Mouse (Mus musculus): ENCODE measurements around the gene Hist1h4a.

The Hist1h4a gene

GRCm38 (mm10) chr13:23760972-23761864 is at the start of gene Hist1h4a:
TSS of gene Hist1h4a (minus strand) at chr13:23761230.
- in situ Hi-C loops (cut with MboI; ENCODE audit: unreplicated experiment in 2 of 2), result loop anchor here in 1 of 2 experiments (25.0 kb wide), 2 partner anchors 1724 to 1974 kb away; partner anchors contain the start of genes Hist1h1b, Hist1h2ag, Hist1h2ah and Hist1h2an

DNA sequence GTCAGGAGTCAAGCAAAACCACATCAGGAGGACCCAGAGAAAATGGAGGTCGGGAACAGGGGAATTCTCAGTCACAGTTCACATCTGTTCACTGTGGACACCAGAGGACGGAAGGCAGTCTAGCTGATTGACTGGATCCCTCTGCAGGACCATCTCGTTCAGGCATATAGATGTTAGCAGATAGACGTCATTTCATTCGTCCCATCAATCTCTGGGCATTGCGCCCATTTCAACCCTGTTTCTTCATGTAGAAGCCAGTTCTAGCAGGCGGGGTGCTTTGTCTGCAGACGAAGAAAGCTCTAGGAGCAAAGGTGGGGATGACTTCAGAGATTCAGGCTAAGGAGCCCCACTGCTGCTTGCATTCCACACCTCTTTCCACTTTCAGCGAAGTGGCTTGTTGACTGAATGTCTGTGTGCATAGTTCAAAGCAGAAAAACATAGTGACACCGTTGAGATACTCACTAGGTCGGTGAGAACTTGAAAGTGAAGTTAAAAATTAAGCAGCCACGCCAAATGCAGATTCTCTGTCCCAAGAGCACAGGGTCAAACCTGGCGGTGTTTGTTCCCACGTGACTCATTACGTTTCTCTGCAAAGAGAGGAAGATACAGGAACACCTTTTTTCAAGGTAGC is 45.5 kb upstream of the Hist1h4a start, which contains the start of gene Slc17a2:
Slc17a2 (plus strand) TSS at position 572 of the 631 bp plus-strand sequence.
- in situ Hi-C loops (cut with MboI; ENCODE audit: unreplicated experiment in 2 of 2), result no loop called here

DNA sequence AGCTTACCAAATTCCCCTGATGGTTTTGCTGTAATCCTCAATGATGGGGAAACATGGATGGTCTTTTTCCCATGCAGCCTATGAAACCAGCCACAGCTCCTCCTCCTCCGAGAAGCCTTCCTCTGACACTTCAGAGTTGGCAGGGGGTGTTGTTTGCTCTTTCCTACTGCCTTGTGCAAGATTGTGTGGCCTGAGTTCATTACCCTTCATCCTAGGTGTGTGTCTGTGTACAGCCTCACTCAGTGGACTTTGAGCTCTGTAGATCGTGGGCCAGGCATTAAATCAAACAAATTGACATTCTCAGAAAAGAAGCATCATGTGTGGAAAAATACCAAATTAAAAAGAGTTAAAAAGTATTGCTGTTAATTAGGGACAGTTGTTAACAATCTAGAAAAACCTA is 43.5 kb upstream of the Hist1h4a start:
- in situ Hi-C loops (cut with MboI; ENCODE audit: unreplicated experiment in 2 of 2), result no loop called here

DNA sequence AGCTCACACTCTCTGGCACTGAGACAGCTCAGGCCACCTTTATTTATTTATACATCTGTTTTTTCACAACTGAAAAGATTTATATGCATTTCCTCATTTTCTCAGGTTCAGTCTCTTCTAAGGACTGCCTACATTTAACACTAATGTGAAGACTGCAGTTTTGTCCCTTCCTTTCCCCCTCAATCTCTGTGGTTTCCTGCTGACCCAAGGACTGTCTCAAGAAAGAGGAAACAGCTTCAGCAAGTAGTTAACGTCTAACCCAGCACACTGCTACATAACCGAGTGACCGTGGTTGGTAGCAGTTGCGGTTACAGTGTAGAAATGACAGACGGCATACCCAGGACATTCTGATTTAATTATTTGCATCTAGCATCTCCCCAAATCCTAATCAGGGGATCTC is 38.4 kb upstream of the Hist1h4a start:
- in situ Hi-C loops (cut with MboI; ENCODE audit: unreplicated experiment in 2 of 2), result loop anchor here (10.0 to 25.0 kb wide), 5 partner anchors 495 to 1113 kb away; no protein-coding TSS in a partner anchor

DNA sequence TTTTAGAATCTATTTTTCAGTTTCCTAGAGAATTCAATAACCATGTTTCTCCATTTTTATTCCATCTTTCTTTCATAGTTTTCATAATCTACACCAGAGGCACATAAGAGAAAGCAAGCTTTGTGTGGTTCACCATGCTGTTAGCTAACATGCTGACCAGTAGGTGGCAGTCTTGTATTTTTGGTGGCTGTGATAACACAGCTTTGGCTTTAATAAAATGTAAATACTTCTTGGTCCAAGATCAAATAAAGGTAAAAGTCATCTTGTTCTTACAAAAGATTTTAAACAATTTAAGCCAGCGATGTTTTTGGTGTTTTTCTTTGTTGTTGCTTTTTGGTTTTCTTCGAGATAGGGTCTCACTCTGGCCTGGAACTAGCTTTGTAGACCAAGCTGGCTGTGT is 31.5 kb upstream of the Hist1h4a start:
- in situ Hi-C loops (cut with MboI; ENCODE audit: unreplicated experiment in 2 of 2), result loop anchor here (5.0 to 25.0 kb wide), 6 partner anchors 502 to 1120 kb away; no protein-coding TSS in a partner anchor

DNA sequence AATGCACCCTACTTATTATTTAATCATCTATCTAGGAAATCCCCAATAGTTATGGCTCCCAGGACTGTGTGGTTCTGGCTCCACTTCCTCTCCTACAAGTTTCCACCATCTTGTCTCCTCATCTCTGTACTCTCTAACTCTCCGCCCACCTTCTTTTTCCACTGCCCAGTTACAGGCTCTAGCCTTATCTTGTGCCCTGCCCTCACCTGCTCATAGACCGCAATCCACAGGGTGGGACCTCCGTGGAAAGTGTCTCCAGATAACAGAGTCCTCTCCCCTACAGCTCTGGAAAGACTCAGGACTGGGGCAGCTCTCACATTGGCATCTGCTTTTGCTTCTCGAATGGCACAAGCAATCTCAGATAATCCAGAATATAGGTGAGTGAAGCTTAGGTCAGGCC is 18.0 kb upstream of the Hist1h4a start:
- in situ Hi-C loops (cut with MboI; ENCODE audit: unreplicated experiment in 2 of 2), result loop anchor here (25.0 kb wide), 4 partner anchors 683 to 1133 kb away; no protein-coding TSS in a partner anchor

DNA sequence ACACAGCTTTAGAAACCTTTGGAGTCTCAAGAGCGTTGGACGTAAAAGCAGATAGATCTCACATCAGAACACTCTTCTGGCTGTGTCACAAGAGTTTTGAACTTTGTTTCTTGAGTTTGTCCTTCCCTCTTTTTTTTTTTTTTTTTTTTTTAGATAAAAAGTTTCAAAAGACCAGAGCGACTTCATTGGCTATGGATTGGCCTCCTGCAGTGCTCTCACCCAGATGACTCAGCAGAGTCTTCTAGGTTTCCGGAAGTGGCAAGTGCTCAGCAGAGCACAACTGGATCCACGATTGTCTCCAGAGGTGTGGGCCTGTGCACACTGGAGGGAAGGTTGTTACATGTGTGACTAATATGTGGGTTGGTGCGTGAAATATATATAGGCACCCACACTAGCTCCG is 17.3 kb upstream of the Hist1h4a start:
- in situ Hi-C loops (cut with MboI; ENCODE audit: unreplicated experiment in 2 of 2), result loop anchor here (25.0 kb wide), 4 partner anchors 684 to 1134 kb away; no protein-coding TSS in a partner anchor

- in situ Hi-C loops (cut with MboI; ENCODE audit: unreplicated experiment in 2 of 2), result loop anchor here in 1 of 2 experiments (25.0 kb wide), 2 partner anchors 1735 to 1985 kb away; partner anchors contain the start of genes Hist1h1b, Hist1h2ag, Hist1h2ah and Hist1h2an
Measured at GRCm38 (mm10) chr13:23772561-23773313, 11.7 kb upstream of the Hist1h4a start.

GRCm38 (mm10) chr13:23769613-23770012 is 8.6 kb upstream of the Hist1h4a start, which contains the start of gene Trim38:
TSS of gene Trim38 (plus strand) at chr13:23769913.
- in situ Hi-C loops (cut with MboI; ENCODE audit: unreplicated experiment in 2 of 2), result loop anchor here in 1 of 2 experiments (25.0 kb wide), 2 partner anchors 1732 to 1982 kb away; partner anchors contain the start of genes Hist1h1b, Hist1h2ag, Hist1h2ah and Hist1h2an

DNA sequence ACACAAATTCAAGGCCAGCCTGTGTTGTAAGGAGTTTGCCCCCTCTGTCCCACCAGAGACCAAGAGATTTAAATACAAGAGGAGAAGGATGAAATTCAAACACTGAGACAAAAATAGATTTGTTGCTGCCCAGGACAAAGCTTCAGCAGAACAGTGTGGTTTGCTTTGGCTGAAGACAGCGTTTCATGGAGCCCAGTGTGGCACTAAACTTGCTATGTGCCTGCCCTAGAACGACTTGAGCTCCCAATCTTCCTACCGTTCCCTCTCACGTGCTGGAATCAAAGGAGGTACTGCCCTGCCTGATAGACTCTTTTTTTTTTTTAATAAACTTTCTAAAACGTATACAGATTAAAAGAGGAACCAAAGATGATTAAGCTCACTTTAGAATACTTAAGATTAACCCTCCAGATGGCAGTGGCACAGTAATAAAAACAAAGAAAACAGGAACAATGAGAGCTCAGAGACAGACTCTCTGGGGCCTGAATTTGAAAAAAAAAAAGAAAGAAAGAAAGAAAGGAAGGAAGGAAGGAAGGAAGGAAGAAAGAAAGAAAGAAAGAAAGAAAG is 7.9 kb upstream of the Hist1h4a start:
- in situ Hi-C loops (cut with MboI; ENCODE audit: unreplicated experiment in 2 of 2), result loop anchor here in 1 of 2 experiments (25.0 kb wide), 2 partner anchors 1732 to 1982 kb away; partner anchors contain the start of genes Hist1h1b, Hist1h2ag, Hist1h2ah and Hist1h2an

DNA sequence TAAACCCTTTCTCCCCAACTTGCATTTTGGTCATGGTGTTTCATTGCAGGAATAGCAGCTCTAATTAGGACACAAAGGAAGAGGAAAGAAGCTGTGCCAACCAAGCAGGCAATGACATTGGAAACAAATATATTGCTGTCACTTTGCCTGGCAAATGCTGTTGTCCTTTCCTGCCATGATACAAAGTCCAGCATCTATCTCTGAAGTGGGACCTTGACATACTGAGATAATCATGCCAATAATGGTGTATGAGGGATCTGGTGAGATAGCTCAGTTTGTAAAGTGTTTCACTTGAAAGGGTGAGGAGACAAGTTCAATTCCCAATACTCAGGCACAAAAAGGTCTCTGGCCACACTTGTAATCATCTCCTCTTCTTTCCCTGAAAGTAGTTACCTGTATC is 5.7 kb upstream of the Hist1h4a start:
- in situ Hi-C loops (cut with MboI; ENCODE audit: unreplicated experiment in 2 of 2), result loop anchor here in 1 of 2 experiments (25.0 kb wide), 2 partner anchors 1729 to 1979 kb away; partner anchors contain the start of genes Hist1h1b, Hist1h2ag, Hist1h2ah and Hist1h2an

- in situ Hi-C loops (cut with MboI; ENCODE audit: unreplicated experiment in 2 of 2), result loop anchor here in 1 of 2 experiments (25.0 kb wide), 2 partner anchors 1728 to 1978 kb away; partner anchors contain the start of genes Hist1h1b, Hist1h2ag, Hist1h2ah and Hist1h2an
Measured at GRCm38 (mm10) chr13:23765172-23765513, 4.1 kb upstream of the Hist1h4a start.

DNA sequence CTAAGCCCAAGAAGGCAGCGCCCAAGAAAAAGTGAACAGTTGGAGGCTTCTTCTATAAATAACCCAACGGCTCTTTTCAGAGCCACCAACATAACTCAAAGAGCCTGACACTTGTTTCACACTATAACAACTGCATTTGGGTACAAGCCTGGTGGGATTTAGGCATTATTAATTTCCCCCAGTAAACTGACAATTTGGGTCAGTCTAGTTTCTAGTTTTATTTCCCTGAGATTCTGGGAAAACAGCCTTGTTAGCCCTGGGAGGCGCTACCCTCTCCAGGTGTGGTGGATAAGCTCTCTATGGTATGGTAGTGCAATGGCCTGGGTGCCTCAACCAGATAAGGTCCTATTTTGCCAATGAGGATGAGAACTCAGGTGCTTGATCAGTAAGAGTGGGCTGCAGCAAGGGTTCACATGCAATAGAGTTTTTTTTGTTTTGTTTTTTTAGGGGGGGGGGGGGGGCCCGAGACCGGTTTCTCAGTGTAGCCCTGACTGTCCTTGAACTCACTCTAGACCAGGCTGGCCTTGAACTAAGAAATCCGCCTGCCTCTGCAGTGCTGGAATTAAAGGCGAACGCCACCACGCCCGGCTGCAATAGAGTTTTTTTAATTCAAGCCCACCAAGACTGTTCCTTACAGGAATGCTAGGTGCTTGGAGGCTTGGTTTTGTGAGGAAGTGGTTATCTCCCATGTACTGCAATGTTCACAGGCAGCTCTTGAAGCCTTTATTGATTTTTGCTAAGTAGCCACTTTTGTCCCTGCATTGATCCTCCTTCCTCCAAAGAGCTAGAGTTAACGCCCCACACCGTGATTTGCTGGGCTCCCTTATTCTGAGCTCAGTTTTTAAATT is 3.5 kb upstream of the Hist1h4a start:
- in situ Hi-C loops (cut with MboI; ENCODE audit: unreplicated experiment in 2 of 2), result loop anchor here in 1 of 2 experiments (25.0 kb wide), 2 partner anchors 1727 to 1977 kb away; partner anchors contain the start of genes Hist1h1b, Hist1h2ag, Hist1h2ah and Hist1h2an

DNA sequence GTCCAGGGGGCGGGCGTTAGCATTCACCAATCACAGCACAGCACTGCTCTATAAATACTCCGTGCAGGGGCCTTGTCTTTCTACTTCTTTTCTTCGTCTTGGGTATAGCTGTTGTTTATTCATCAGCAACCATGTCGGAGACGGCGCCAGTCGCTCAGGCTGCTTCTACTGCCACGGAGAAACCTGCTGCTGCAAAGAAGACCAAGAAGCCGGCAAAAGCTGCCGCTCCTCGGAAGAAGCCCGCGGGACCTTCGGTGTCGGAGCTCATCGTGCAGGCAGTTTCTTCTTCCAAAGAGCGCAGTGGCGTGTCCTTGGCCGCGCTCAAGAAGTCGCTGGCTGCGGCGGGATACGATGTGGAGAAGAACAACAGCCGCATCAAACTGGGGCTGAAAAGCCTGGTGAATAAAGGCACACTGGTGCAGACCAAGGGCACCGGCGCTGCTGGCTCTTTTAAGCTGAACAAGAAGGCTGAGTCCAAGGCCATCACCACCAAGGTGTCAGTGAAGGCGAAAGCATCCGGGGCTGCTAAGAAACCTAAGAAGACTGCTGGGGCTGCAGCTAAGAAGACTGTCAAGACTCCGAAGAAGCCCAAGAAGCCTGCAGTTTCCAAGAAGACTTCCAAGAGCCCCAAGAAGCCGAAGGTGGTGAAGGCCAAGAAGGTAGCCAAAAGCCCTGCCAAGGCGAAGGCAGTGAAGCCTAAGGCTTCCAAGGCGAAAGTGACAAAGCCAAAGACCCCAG is 2.7 kb upstream of the Hist1h4a start, which contains the start of gene Hist1h1a:
Hist1h1a (plus strand) TSS at position 81 of the 738 bp plus-strand sequence.
- in situ Hi-C loops (cut with MboI; ENCODE audit: unreplicated experiment in 2 of 2), result loop anchor here in 1 of 2 experiments (25.0 kb wide), 2 partner anchors 1726 to 1976 kb away; partner anchors contain the start of genes Hist1h1b, Hist1h2ag, Hist1h2ah and Hist1h2an

GRCm38 (mm10) chr13:23763242-23763585 is 2.2 kb upstream of the Hist1h4a start:
- in situ Hi-C loops (cut with MboI; ENCODE audit: unreplicated experiment in 2 of 2), result loop anchor here in 1 of 2 experiments (25.0 kb wide), 2 partner anchors 1726 to 1976 kb away; partner anchors contain the start of genes Hist1h1b, Hist1h2ag, Hist1h2ah and Hist1h2an

GRCm38 (mm10) chr13:23761871-23762821 is 1.1 kb upstream of the Hist1h4a start, which contains the start of gene Hist1h3a:
TSS of gene Hist1h3a (minus strand) at chr13:23762386.
- in situ Hi-C loops (cut with MboI; ENCODE audit: unreplicated experiment in 2 of 2), result loop anchor here in 1 of 2 experiments (25.0 kb wide), 2 partner anchors 1725 to 1975 kb away; partner anchors contain the start of genes Hist1h1b, Hist1h2ag, Hist1h2ah and Hist1h2an

Data from v-Abl transformed pro-B cells (cell line).